ENCODE assay signal across 9 mouse cellular contexts in genomic region chr16:17848928-17849327, GRCm38 (mm10). TPM values are rescaled to one million over a fixed set of nuclear protein-coding genes. Genes with fewer than 3 reads are reported as not detected.
A peak's percentile ranks its signal among the peaks of the same experiment; 100 is the strongest.
DNase-seq lines count a peak whose midpoint lies in the region; ATAC-seq lines count a peak whose summit lies in the region.
"Had no signal": no experiment of that assay in that cellular context is flagged by ENCODE, and none has a peak within 500 bp of the region (broad histone marks: within the 10 kb centered on the region; RNA-seq: fewer than 3 reads in every experiment).

No protein-coding gene starts in this region.

- H3K27ac ChIP-seq in midbrain, embryonic 11.5 days (ENCODE audit: low read depth, low read length): no peak overlapping the region
- H3K27ac ChIP-seq in midbrain, embryonic 10.5 days (replicated peaks): no peak overlapping the region

- no peaks in the 10 kb centered on the region for H3K4me1 ChIP-seq in midbrain, embryonic 11.5 days (ENCODE audit: control insufficient read depth, insufficient read depth, low read length)
- H3K4me1 ChIP-seq in midbrain, embryonic 10.5 days: no peaks in the 10 kb centered on the region

- ATAC-seq in cerebellum, adult (ENCODE audit: insufficient number of reproducible peaks, low FRiP score, low TSS enrichment): 0 out of 2 replicates have a peak, but pooled peaks have one; percentile 23
- ATAC-seq in midbrain, embryonic 11.5 days (ENCODE audit: low FRiP score): no peak

- H3K27me3 ChIP-seq in midbrain, embryonic 11.5 days (ENCODE audit: control insufficient read depth, insufficient read depth, low read length): no peaks in the 10 kb centered on the region
- H3K27me3 ChIP-seq in midbrain, embryonic 10.5 days (ENCODE audit: low read depth, poor library complexity, severe bottlenecking): no peaks in the 10 kb centered on the region

- no peak for DNase-seq in cerebellum, adult 11 months
- peak; percentile 93 for DNase-seq in midbrain, embryonic 11.5 days (ENCODE audit: low spot score, missing footprints)
- DNase-seq in midbrain, embryonic 10.5 days (ENCODE audit: low spot score): no peak
- DNase-seq in c-Kit-positive CD71-positive TER-119-positive erythroid progenitor cells, embryonic 14.5 days (ENCODE audit: low spot score): peak; percentile 53
- DNase-seq in forelimb bud, embryonic 11.5 days (ENCODE audit: low read depth, low spot score): peak; percentile 83
- peak; percentile 51 for DNase-seq in lung, postnatal 14 days
- peak; percentile 48 for DNase-seq in thymus, postnatal 14 days

- no peak overlapping the region for H3K4me3 ChIP-seq in midbrain, embryonic 11.5 days (ENCODE audit: low read depth, low read length)
- H3K4me3 ChIP-seq in midbrain, embryonic 10.5 days: no peak overlapping the region
- H3K4me3 ChIP-seq: myocyte had no signal

- 28% methylated on average over 1 of the region's 1 CpGs for WGBS in midbrain, embryonic 11.5 days
- WGBS in midbrain, embryonic 10.5 days: 45% methylated on average over 1 of the region's 1 CpGs

- H3K36me3 ChIP-seq in midbrain, embryonic 11.5 days (ENCODE audit: control insufficient read depth, insufficient read depth, low read length): peaks cover 28% of the 10 kb centered on the region
- H3K36me3 ChIP-seq in midbrain, embryonic 10.5 days: peaks cover 98% of the 10 kb centered on the region

- H3K9ac ChIP-seq in midbrain, embryonic 11.5 days (ENCODE audit: low read length): no peak overlapping the region

- H3K9me3 ChIP-seq in midbrain, embryonic 11.5 days (ENCODE audit: control insufficient read depth, low read length): no peaks in the 10 kb centered on the region
- no peaks in the 10 kb centered on the region for H3K9me3 ChIP-seq in midbrain, embryonic 10.5 days (replicated peaks)

- H3K4me2 ChIP-seq in midbrain, embryonic 11.5 days: no peak overlapping the region

RNA-seq across cellular contexts. Expression of gene Car15, which starts 10.8 kb away (rescaled TPM):
- 2.2 and 2.3 TPM in 2 replicates for polyA plus RNA-seq in midbrain, embryonic 11.5 days (2014; fragmentation: Nextera tagmentation; extraction: Ambion mirVana)
- 1.8 and 1.9 TPM in 2 replicates for polyA plus RNA-seq in midbrain, embryonic 10.5 days (2016; fragmentation: Nextera tagmentation; extraction: Ambion mirVana)

RNA-seq across cellular contexts. Expression of gene B830017H08Rik, which starts 16.0 kb away (rescaled TPM):
- 0.21 and 0.37 TPM in 2 replicates for polyA plus RNA-seq in midbrain, embryonic 11.5 days (2014; fragmentation: Nextera tagmentation; extraction: Ambion mirVana)
- 0.21 TPM in 1 of 2 replicates, not detected in the other for polyA plus RNA-seq in midbrain, embryonic 10.5 days (2016; fragmentation: Nextera tagmentation; extraction: Ambion mirVana)

RNA-seq across cellular contexts. Expression of gene Gm20518, which starts 42.5 kb away (rescaled TPM):
- 0.16 and 0.25 TPM in 2 replicates for polyA plus RNA-seq in midbrain, embryonic 11.5 days (2014; fragmentation: Nextera tagmentation; extraction: Ambion mirVana)
- polyA plus RNA-seq in midbrain, embryonic 10.5 days (2016; fragmentation: Nextera tagmentation; extraction: Ambion mirVana): 0.35 and 0.60 TPM in 2 replicates

RNA-seq across cellular contexts. Expression of gene Tssk1, which starts 45.1 kb away (rescaled TPM):
- not detected in 2 replicates for polyA plus RNA-seq in midbrain, embryonic 11.5 days (2014; fragmentation: Nextera tagmentation; extraction: Ambion mirVana)
- 0.05 TPM in 1 of 2 replicates, not detected in the other for polyA plus RNA-seq in midbrain, embryonic 10.5 days (2016; fragmentation: Nextera tagmentation; extraction: Ambion mirVana)

RNA-seq across cellular contexts. Expression of gene Dgcr2, which starts 49.4 kb away (rescaled TPM):
- 74.2 and 83.3 TPM in 2 replicates for polyA plus RNA-seq in midbrain, embryonic 11.5 days (2014; fragmentation: Nextera tagmentation; extraction: Ambion mirVana)
- 102 and 111 TPM in 2 replicates for polyA plus RNA-seq in midbrain, embryonic 10.5 days (2016; fragmentation: Nextera tagmentation; extraction: Ambion mirVana)

Comparison
In these comparisons a context has a peak if more than half of its experiments do, and no peak if none do; other contexts are left out.
1. DNase-seq: peak in midbrain, embryonic 11.5 days (single experiment), c-Kit-positive CD71-positive TER-119-positive erythroid progenitor cells, embryonic 14.5 days (single experiment), forelimb bud, embryonic 11.5 days (single experiment), lung, postnatal 14 days (single experiment) and thymus, postnatal 14 days (single experiment); none in cerebellum, adult 11 months (single experiment) and midbrain, embryonic 10.5 days (single experiment).